Mouse (Mus musculus) ES-E14 (cell line): ENCODE results near the gene Cryba2. TPM values are rescaled to one million over a fixed set of nuclear protein-coding genes. Genes with fewer than 3 reads are reported as not detected.

Experiments used
- DNase-seq: peaks from one replicate; pipeline ENCODE4 v3.0.0-alpha.2; 2013; ENCODE audit warnings: low read depth, low spot score
- H3K27ac ChIP-seq: 2 replicates; pipeline ENCODE4 v1.5.1; 2012; ENCODE audit warnings: low read depth, mild to moderate bottlenecking, low read length, moderate library complexity, mixed read lengths; ENCODE audit not compliant: poor library complexity, insufficient read depth, severe bottlenecking
- H3K36me3 ChIP-seq: 2 replicates; pipeline ENCODE4 v1.6.1; 2012; ENCODE audit warnings: mild to moderate bottlenecking, low read length, moderate library complexity, mixed read lengths; ENCODE audit not compliant: control insufficient read depth, poor library complexity, insufficient read depth, severe bottlenecking
- H3K4me1 ChIP-seq, 2 experiments: fragments of 150-350 bp in 1 of 2; sonication (generic) in 1 of 2; 2 replicates each; pipeline ENCODE4 v1.6.1; 2012; ENCODE audit warnings: low read length in 2 of 2, mild to moderate bottlenecking in 1 of 2, mixed read lengths in 1 of 2; ENCODE audit not compliant: control insufficient read depth in 2 of 2, insufficient read depth in 2 of 2, poor library complexity in 1 of 2
- H3K4me3 ChIP-seq, 2 experiments: fragments of 150-350 bp in 1 of 2; sonication (generic) in 1 of 2; 2 replicates each; pipeline ENCODE4 v1.5.1; 2012; ENCODE audit warnings: low read length in 2 of 2, low read depth in 1 of 2, mild to moderate bottlenecking in 1 of 2, mixed read lengths in 1 of 2; ENCODE audit not compliant: insufficient read depth in 1 of 2, poor library complexity in 1 of 2, severe bottlenecking in 1 of 2
- H3K9ac ChIP-seq: 2 replicates; pipeline ENCODE4 v1.6.1; 2012; ENCODE audit warnings: low read depth, mild to moderate bottlenecking, low read length, mixed read lengths; ENCODE audit not compliant: poor library complexity, insufficient read depth, severe bottlenecking
- H3K9me3 ChIP-seq: fragments of 150-350 bp; sonication (generic); 2 replicates; pipeline ENCODE4 v1.6.1; 2012; ENCODE audit warnings: low read depth, mild to moderate bottlenecking, low read length; ENCODE audit not compliant: control insufficient read depth, insufficient read depth
- CHD2 ChIP-seq: IDR thresholded peaks from 2 replicates; pipeline ENCODE4 v1.6.1; 2014; ENCODE audit warnings: mild to moderate bottlenecking, low read depth, low read length, inconsistent platforms
- HCFC1 ChIP-seq: IDR thresholded peaks from 2 replicates; pipeline ENCODE4 v1.6.1; 2012; ENCODE audit warnings: low read length, inconsistent platforms, borderline replicate concordance; ENCODE audit not compliant: insufficient read depth
- MAFK ChIP-seq: IDR thresholded peaks from 2 replicates; pipeline ENCODE4 v1.6.1; 2014; ENCODE audit warnings: mild to moderate bottlenecking, low read depth, low read length, inconsistent platforms; ENCODE audit not compliant: insufficient read depth
- ZC3H11A ChIP-seq: IDR thresholded peaks from 2 replicates; pipeline ENCODE4 v1.6.1; 2012; ENCODE audit warnings: low read depth, mild to moderate bottlenecking, inconsistent platforms, low read length, borderline replicate concordance
- ZNF384 ChIP-seq: IDR thresholded peaks from 2 replicates; pipeline ENCODE4 v1.6.1; 2012; ENCODE audit warnings: low read depth, low read length, inconsistent platforms
- in situ Hi-C, 2 experiments: fragments of 600-800 bp; cut with MboI; formaldehyde crosslinking; loops; one replicate each; pipeline ENCODE4 v1.15.1; 2025; ENCODE audit warnings: low sequenced_read_pairs in 2 of 2, inconsistent platforms in 1 of 2; ENCODE audit not compliant: unreplicated experiment in 2 of 2
- total RNA-seq: library from RNA; depleted of rRNA; stranded (reverse); fragments of 300-350 nt; gene quantifications from 2 replicates; pipeline ENCODE4 v1.2.3, GENCODE M21; 2012; rRNA removed

Gene Cryba2
- total RNA-seq, 1 experiment, result not detected

DNA sequence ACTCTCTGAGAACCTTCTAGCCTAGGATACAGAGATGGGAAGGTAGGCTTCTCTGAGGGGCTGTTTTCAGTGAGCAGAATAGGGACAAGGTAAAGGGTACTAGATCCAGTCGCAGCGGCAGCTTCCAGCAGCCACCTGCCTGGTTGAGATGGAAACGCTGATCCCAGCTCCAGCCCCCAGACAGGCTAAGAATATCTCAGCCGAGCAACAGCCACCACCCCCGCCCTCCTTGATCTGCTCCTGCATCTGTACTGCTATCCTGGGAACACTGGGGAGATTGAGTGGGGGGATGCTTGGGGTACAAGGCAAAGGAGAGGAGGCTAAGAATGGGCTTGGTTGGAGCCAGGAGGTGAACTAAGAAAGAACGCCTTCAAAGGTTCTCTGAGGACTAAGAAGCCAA, 42.7 kb downstream of the Cryba2 start:
- TF ChIP-seq ZNF384 (no peak), HCFC1 (no peak)
- Histone ChIP-seq H3K36me3 (no peaks in the 10 kb centered on the region), H3K27ac (peak overlapping the region; percentile 11; the same call in 1 of the 2 replicates), H3K4me3 (no peak overlapping the region; a peak in 1 of 4 replicates), H3K9me3 (no peaks in the 10 kb centered on the region), H3K4me1 (peaks cover 0 to 23% of the 10 kb centered on the region in 2 experiments; a peak in 2 of 4 replicates), H3K9ac (no peak overlapping the region)
- in situ Hi-C loops, result loop anchor here in 1 of 2 experiments (10.0 kb wide), 2 partner anchors 45 to 75 kb away; partner anchors contain the start of gene Wnt6
- no peak for DNase-seq

DNA sequence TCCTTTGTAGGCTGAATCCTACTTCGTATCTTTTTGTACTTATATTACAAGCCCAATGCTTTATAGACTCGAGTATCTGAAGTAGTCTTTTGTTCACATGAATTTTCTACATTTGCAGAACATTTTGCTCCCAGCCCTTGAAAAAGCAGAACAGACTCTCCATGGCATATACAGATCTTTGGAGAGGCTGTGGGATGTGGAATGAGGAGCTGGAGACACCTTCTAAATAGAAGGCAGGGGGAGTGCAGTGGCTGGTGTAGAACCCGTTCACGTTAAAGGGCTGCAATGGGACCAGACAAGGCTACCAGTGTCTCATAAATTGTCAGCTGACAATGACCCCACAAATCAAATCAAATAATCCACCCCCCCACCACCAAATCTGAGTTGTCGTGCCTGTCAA, 44.0 kb downstream of the Cryba2 start:
- no peak overlapping the region for H3K9ac ChIP-seq
- H3K27ac ChIP-seq, result no peak overlapping the region
- H3K4me3 ChIP-seq, result no peak overlapping the region
- H3K4me1 ChIP-seq, result peaks cover 0 to 20% of the 10 kb centered on the region in 2 experiments; a peak in 2 of 4 replicates
- in situ Hi-C loops, result no loop called here
- H3K9me3 ChIP-seq, result no peaks in the 10 kb centered on the region
- no peaks in the 10 kb centered on the region for H3K36me3 ChIP-seq
- no peak for DNase-seq
- TF ChIP-seq ZC3H11A (no peak), HCFC1 (no peak), ZNF384 (no peak), MAFK (no peak), CHD2 (no peak)

DNA sequence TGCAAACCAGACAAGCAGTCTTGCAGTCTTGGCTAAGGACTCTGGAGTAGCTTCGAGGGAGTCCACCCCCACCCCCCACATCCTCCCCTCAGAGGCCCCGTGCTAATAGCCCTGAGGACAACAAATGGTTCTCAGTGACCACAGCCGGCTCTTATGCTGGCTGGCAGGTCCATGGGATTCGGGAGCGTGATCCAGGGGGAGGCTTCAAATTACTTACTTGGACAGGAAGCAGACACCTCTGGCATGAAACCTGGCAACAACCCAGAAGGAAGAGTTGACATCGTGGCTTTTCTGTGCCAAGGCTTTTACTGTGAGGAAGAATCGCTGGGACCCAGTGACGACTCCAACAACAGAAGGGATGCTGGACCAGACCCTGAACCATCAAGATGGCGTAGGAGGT, 46.6 kb downstream of the Cryba2 start:
- no peaks in the 10 kb centered on the region for H3K9me3 ChIP-seq
- no peak overlapping the region for H3K9ac ChIP-seq
- H3K4me3 ChIP-seq, result no peak overlapping the region
- no peaks in the 10 kb centered on the region for H3K36me3 ChIP-seq
- TF ChIP-seq ZC3H11A (no peak), ZNF384 (no peak), CHD2 (no peak), HCFC1 (no peak), MAFK (no peak)
- no peak for DNase-seq
- H3K4me1 ChIP-seq, result peaks cover 0 to 13% of the 10 kb centered on the region in 2 experiments; a peak in 2 of 4 replicates
- no peak overlapping the region for H3K27ac ChIP-seq
- in situ Hi-C loops, result no loop called here

- Histone ChIP-seq H3K9ac (no peak overlapping the region), H3K4me1 (peaks cover 0 to 3% of the 10 kb centered on the region in 2 experiments; a peak in 1 of 4 replicates), H3K36me3 (no peaks in the 10 kb centered on the region), H3K9me3 (no peaks in the 10 kb centered on the region), H3K27ac (no peak overlapping the region), H3K4me3 (no peak overlapping the region)
- TF ChIP-seq ZNF384 (no peak), MAFK (no peak), HCFC1 (no peak), ZC3H11A (no peak), CHD2 (no peak)
- DNase-seq, result no peak
- in situ Hi-C loops, result no loop called here
Measured at GRCm38 (mm10) chr1:74843090-74843489, 49.9 kb downstream of the Cryba2 start.

Other genes with a start within 250 kb of the Cryba2 start
- gene Ttll4, start 231.4 kb downstream of the Cryba2 start, total RNA-seq, result 45.2 and 64.2 TPM in 2 replicates
- gene Cyp27a1, start 179.6 kb downstream of the Cryba2 start, total RNA-seq, result 1.1 and 4.9 TPM in 2 replicates
- gene Prkag3, start 143.9 kb downstream of the Cryba2 start, total RNA-seq, result 0.04 and 0.16 TPM in 2 replicates
- gene Wnt6, start 121.3 kb downstream of the Cryba2 start, total RNA-seq, result 2.6 and 2.8 TPM in 2 replicates
- gene Wnt10a, start 101.6 kb downstream of the Cryba2 start, total RNA-seq, result 0.42 and 1.5 TPM in 2 replicates
- 0.26 and 0.54 TPM in 2 replicates for gene Cdk5r2, start 38.2 kb downstream of the Cryba2 start, total RNA-seq
- gene Fev, start 7.7 kb downstream of the Cryba2 start, total RNA-seq, result not detected in 2 replicates
- gene Cfap65, start 42.5 kb upstream of the Cryba2 start, total RNA-seq, result 0.05 TPM in 1 of 2 replicates, not detected in the other
- 0.37 and 0.67 TPM in 2 replicates for gene Ihh, start 58.5 kb upstream of the Cryba2 start, total RNA-seq
- gene Nhej1, start 232.1 kb upstream of the Cryba2 start, total RNA-seq, result 6.7 and 7.7 TPM in 2 replicates
- gene Slc23a3, start 240.7 kb upstream of the Cryba2 start, total RNA-seq, result 0.31 TPM in 1 of 2 replicates, not detected in the other
- 20.9 and 27.2 TPM in 2 replicates for gene Cnppd1, start 249.6 kb upstream of the Cryba2 start, total RNA-seq
- gene Retreg2, start 249.6 kb upstream of the Cryba2 start, total RNA-seq, result 27.1 and 37.4 TPM in 2 replicates